Mouse (Mus musculus) heart, adult 2 months (tissue): ENCODE data around the gene Ptk6. TPM values are rescaled to one million over a fixed set of nuclear protein-coding genes. Genes with fewer than 3 reads are reported as not detected.
A peak's percentile ranks its signal among the peaks of the same experiment; 100 is the strongest.

Source experiments
- DNase-seq, 2 experiments: peaks; one replicate each; pipeline ENCODE4 v3.0.0; 2021
- H3K27ac ChIP-seq: fragments of 200-600 bp; 2 replicates; pipeline ENCODE4 v1.8.1; 2022
- H3K27me3 ChIP-seq: fragments of 200-500 bp; 2 replicates; pipeline ENCODE4 v1.6.1; 2012; ENCODE audit warnings: mild to moderate bottlenecking, low read length, inconsistent platforms, mixed read lengths; ENCODE audit not compliant: control insufficient read depth, insufficient read depth
- H3K36me3 ChIP-seq: fragments of 200-500 bp; 2 replicates; pipeline ENCODE4 v1.6.1; 2012; ENCODE audit warnings: low read length, inconsistent platforms; ENCODE audit not compliant: control insufficient read depth, insufficient read depth
- H3K4me1 ChIP-seq: fragments of 200-500 bp; 2 replicates; pipeline ENCODE4 v1.6.1; 2011; ENCODE audit warnings: low read length; ENCODE audit not compliant: control insufficient read depth, insufficient read depth
- H3K4me3 ChIP-seq: fragments of 200-600 bp; 2 replicates; pipeline ENCODE4 v1.8.1; 2022
- H3K79me2 ChIP-seq: fragments of 200-500 bp; replicated peaks from 2 replicates; pipeline ENCODE4 v1.6.1; 2012; ENCODE audit warnings: mild to moderate bottlenecking, inconsistent platforms, low read length, moderate library complexity, mixed read lengths; ENCODE audit not compliant: control insufficient read depth, insufficient read depth
- H3K9ac ChIP-seq: fragments of 200-500 bp; 2 replicates; pipeline ENCODE4 v1.6.1; 2012; ENCODE audit warnings: low read depth, mild to moderate bottlenecking, control low read depth, inconsistent platforms, low read length, mixed read lengths
- CTCF ChIP-seq: fragments of 200-600 bp; IDR thresholded peaks from 2 replicates; pipeline ENCODE4 v1.8.1; 2022; ENCODE audit warnings: antibody characterized with exemption, mild to moderate bottlenecking, moderate library complexity
- EP300 ChIP-seq: fragments of 200-500 bp; IDR thresholded peaks from 2 replicates; pipeline ENCODE4 v1.6.1; 2011; ENCODE audit warnings: low read depth, low read length, control low read depth; ENCODE audit not compliant: insufficient read depth
- POLR2A ChIP-seq: fragments of 200-500 bp; IDR thresholded peaks from 2 replicates; pipeline ENCODE4 v1.6.1; 2011; ENCODE audit warnings: mild to moderate bottlenecking, low read depth, low read length, control low read depth; ENCODE audit not compliant: insufficient read depth
- WGBS: fragments of 180-500 bp; shearing (Covaris S2); methylation state at CpG from one replicate; pipeline ENCODE4 v1.1.7; 2018; 5-methylcytosine and 5-hydroxymethylcytosine counted together
- intact Hi-C: fragments of 180-260 bp; cut with DNase I; formaldehyde crosslinking; loops from one replicate; pipeline ENCODE4 v1.15.1; 2025
- polyA plus RNA-seq: library from polyadenylated mRNA; depleted of rRNA; stranded (reverse); fragments of >200 nt; gene quantifications from 2 replicates; pipeline ENCODE4 v1.2.3, GENCODE M21; 2012
- total RNA-seq, 2 experiments: library from RNA; stranded (reverse); gene quantifications; 2 replicates each; pipeline ENCODE4 v1.2.3; 2021

Ptk6 gene
- total and polyA plus RNA-seq, 3 experiments: 0.07 TPM; not detected in 2

- no peaks in the 10 kb centered on the region for H3K4me1 ChIP-seq
- WGBS: 83% methylated on average over 3 of the region's 3 CpGs
- H3K36me3 ChIP-seq: no peaks in the 10 kb centered on the region
- no peak for TF ChIP-seq CTCF
- no peak for TF ChIP-seq EP300
- no peak for TF ChIP-seq POLR2A
- H3K79me2 ChIP-seq: no peaks in the 10 kb centered on the region
- intact Hi-C loops: no loop called here
- no peaks in the 10 kb centered on the region for H3K27me3 ChIP-seq
- DNase-seq: no peak
- H3K4me3 ChIP-seq: no peak overlapping the region
- H3K9ac ChIP-seq: no peak overlapping the region
- no peak overlapping the region for H3K27ac ChIP-seq
Measured at GRCm38 (mm10) chr2:181174646-181175045, 27.9 kb downstream of the Ptk6 start.

DNA sequence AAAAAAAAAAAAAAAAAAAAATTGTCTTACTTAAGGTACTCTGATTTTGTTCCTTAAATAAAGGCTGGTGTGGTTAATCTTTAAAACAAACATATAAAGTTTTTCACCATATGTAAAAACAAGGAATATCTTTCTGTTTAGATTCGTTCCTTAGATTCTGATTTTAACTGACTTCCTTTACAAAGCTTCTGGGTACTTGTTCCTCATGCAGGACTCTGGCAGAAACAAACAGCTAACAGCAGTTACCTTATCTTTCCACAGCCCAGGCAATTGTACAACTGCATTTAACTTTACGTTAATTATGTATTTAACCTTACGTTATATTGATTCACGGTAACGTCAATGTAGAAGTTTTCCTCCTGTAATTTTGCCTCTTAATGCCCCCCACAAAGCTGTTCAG, 36.1 kb downstream of the Ptk6 start:
- 83% methylated on average over 5 of the region's 5 CpGs for WGBS
- no peak overlapping the region for H3K4me3 ChIP-seq
- TF ChIP-seq CTCF (no peak), EP300 (no peak), POLR2A (no peak)
- no peaks in the 10 kb centered on the region for H3K4me1 ChIP-seq
- no peak overlapping the region for H3K27ac ChIP-seq
- intact Hi-C loops: no loop called here
- H3K27me3 ChIP-seq: no peaks in the 10 kb centered on the region
- no peak overlapping the region for H3K9ac ChIP-seq
- H3K79me2 ChIP-seq: no peaks in the 10 kb centered on the region
- no peak for DNase-seq
- H3K36me3 ChIP-seq: no peaks in the 10 kb centered on the region

DNA sequence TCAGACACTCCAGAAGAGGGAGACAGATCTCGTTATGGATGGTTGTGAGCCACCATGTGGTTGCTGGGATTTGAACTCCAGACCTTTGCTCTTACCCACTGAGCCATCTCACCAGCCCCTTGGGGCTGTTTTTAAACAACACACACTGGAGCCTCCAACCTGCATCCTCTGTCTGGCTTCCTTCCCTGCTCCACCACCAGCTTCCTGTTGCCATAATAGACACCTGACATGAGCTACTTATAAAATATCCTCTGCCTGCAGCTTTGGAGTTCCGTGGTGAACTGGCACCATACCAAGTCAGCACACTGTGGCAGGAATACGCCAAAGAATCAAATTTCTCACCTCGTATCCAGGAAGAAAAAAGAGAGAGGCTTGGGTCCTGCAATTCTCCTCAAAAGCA, 41.8 kb downstream of the Ptk6 start:
- no peak overlapping the region; the same call in 1 of the 2 replicates for H3K27ac ChIP-seq
- DNase-seq: no peak
- peaks cover 3% of the 10 kb centered on the region; the same call in 1 of the 2 replicates for H3K27me3 ChIP-seq
- no peak for TF ChIP-seq POLR2A
- no peak for TF ChIP-seq CTCF
- TF ChIP-seq EP300: no peak
- intact Hi-C loops: no loop called here
- no peak overlapping the region for H3K4me3 ChIP-seq
- H3K79me2 ChIP-seq: no peaks in the 10 kb centered on the region
- H3K36me3 ChIP-seq: no peaks in the 10 kb centered on the region
- H3K4me1 ChIP-seq: peaks cover 13% of the 10 kb centered on the region
- no peak overlapping the region for H3K9ac ChIP-seq
- WGBS: 33% methylated on average over 4 of the region's 4 CpGs

- H3K36me3 ChIP-seq: no peaks in the 10 kb centered on the region
- TF ChIP-seq CTCF (no peak), EP300 (no peak), POLR2A (no peak)
- H3K4me1 ChIP-seq: peaks cover 13% of the 10 kb centered on the region
- H3K4me3 ChIP-seq: no peak overlapping the region
- H3K27ac ChIP-seq: peak overlapping the region; percentile 96
- peak; percentile 52 to 62 for DNase-seq
- H3K9ac ChIP-seq: 0 out of 2 replicates have a peak overlapping the region, but pooled peaks have one; percentile 5
- 21% methylated on average over 2 of the region's 2 CpGs for WGBS
- intact Hi-C loops: loop anchor here (10.0 kb wide), 1 partner anchor 435 kb away; the partner anchor contains the start of genes Prpf6, Samd10 and Zfp512b
- peaks cover 3% of the 10 kb centered on the region; the same call in 1 of the 2 replicates for H3K27me3 ChIP-seq
- no peaks in the 10 kb centered on the region for H3K79me2 ChIP-seq
Measured at GRCm38 (mm10) chr2:181159771-181160170, 42.8 kb downstream of the Ptk6 start.

DNA sequence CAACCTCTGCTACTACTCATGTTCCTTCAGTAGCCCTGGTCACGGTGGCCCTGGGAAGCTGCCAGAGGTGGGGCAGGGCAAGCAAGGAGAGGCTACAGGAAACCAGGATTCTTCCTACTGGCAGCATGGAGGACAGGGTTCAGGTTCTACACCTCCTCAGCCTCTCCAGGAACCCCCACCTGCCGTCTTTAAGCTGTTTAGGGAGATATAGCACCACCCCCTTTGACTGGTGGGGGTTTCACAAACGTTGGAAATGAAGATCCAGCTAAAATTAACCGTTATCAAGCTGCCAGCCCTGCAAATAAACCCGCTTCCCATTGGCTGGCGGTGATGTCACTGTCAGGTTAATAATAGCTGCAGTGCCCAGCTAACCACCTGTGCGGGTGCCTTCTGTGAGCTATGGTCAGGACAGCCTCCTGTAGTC, 43.5 kb downstream of the Ptk6 start:
- Histone ChIP-seq H3K4me1 (peaks cover 13% of the 10 kb centered on the region), H3K36me3 (no peaks in the 10 kb centered on the region), H3K27ac (peak overlapping the region; percentile 96), H3K27me3 (peaks cover 3% of the 10 kb centered on the region; the same call in 1 of the 2 replicates), H3K79me2 (no peaks in the 10 kb centered on the region), H3K4me3 (no peak overlapping the region), H3K9ac (peak overlapping the region; percentile 66)
- peak; percentile 58 to 73 for DNase-seq
- TF ChIP-seq POLR2A (peak; percentile 40), CTCF (no peak)
- intact Hi-C loops: loop anchor here (10.0 kb wide), 1 partner anchor 436 kb away; the partner anchor contains the start of genes Prpf6, Samd10 and Zfp512b
- WGBS: 34% methylated on average over 7 of the region's 7 CpGs

DNA sequence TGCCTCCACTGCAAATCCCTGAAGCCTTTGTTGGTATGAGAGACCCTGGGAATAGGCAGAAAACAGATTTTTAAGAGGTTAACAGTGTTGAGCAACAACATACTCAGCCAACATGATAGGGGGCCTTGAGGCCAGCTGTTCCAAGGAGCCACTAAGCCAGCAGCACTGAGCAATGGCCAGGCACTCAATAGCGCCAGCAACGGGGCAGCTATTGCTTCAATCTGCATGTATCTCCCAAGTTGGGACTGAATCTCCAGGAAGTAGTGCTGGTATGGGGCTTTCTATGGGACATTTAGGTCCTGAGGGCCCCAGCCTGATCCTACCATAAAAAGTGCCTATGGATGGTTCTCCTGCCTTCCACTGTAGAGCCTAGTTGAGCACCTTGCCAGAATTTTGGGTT, 44.1 kb downstream of the Ptk6 start:
- peak; percentile 61 to 65 for DNase-seq
- intact Hi-C loops: loop anchor here (10.0 kb wide), 1 partner anchor 436 kb away; the partner anchor contains the start of genes Prpf6, Samd10 and Zfp512b
- H3K27me3 ChIP-seq: peaks cover 3% of the 10 kb centered on the region; the same call in 1 of the 2 replicates
- 69% methylated on average over 2 of the region's 2 CpGs for WGBS
- TF ChIP-seq EP300 (no peak), POLR2A (no peak), CTCF (no peak)
- no peak overlapping the region for H3K9ac ChIP-seq
- H3K4me1 ChIP-seq: peaks cover 15% of the 10 kb centered on the region
- H3K4me3 ChIP-seq: no peak overlapping the region
- H3K79me2 ChIP-seq: no peaks in the 10 kb centered on the region
- H3K27ac ChIP-seq: peak overlapping the region; percentile 96
- no peaks in the 10 kb centered on the region for H3K36me3 ChIP-seq
